Mouse (Mus musculus): Measurements from ENCODE around the gene Trabd. TPM values are rescaled to one million over a fixed set of nuclear protein-coding genes. Genes with fewer than 3 reads are reported as not detected.

Gene Trabd
- 10 to 100 TPM; 48.8 to 51.5 TPM for total RNA-seq (2021)
- 38.3 and 47.8 TPM in 2 replicates for polyA plus RNA-seq (2012; rRNA removed)
- long read RNA-seq, transcript Trabd-201 (10 exons, 2,439 nt) = major isoform, 59 of 75 reads
- long read RNA-seq, partial matches to known transcripts = 8 of 75 reads
- long read RNA-seq, other reads (novel, unspliced or antisense) = 5 of 75 reads

DNA sequence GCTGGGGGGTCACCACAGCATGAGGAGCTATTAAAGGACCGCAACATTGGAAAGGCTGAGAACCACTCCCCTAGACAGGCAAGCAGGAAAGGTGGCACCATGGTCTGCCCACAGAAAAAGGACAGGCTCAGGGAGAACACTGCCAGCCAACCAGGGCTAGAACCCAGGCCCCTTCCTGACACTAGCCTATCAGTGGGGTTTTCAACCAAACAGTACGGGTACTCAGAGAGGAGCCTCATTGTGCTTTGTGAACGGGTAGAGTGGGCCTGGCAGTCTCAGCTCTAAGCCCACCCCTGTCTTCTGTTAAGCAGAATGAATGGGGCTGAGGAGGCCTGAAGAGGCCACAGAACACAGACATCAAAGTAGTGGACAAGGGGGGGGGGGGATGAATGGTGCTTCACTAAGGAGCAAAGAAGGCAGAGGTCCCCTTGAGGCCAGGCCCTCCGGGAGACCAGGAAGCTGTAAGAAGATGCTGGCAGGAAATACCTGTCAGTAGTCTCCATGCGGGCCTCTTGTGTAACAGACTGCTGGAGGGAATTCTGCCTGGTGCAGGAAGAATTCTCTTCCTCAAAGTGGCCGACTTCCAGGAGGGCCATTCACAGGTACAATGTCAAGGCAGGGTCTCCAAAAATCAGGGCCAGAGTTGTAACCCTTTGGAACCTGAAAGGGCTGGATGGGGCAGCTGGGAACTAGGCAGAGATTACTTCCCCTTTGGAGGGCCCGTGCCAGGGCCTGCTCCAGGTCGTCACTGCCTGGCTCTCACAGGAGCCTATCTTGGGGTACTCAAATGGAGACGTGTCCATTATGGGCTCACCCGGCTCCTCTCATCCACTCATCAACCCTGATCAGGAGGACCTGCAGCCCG lies at the start of gene Trabd:
Gene Trabd (plus strand): TSS at position 512 of the 865 bp plus-strand sequence.
- Histone ChIP-seq H3K4me3 (peak within 1 kb of the TSS; percentile 74), H3K4me1 (ENCODE audit: control insufficient read depth, insufficient read depth, low read length) (peaks cover 13% of the 10 kb centered on the region), H3K9ac (ENCODE audit: low read depth, low read length) (peak within 1 kb of the TSS; percentile 79), H3K27me3 (ENCODE audit: control insufficient read depth, insufficient read depth, low read length) (no peaks in the 10 kb centered on the region), H3K27ac (peak within 1 kb of the TSS; percentile 98), H3K36me3 (ENCODE audit: control insufficient read depth, insufficient read depth, low read length) (no peaks in the 10 kb centered on the region; the same call in 1 of the 2 replicates), H3K79me2 (replicated peaks; ENCODE audit: control insufficient read depth, insufficient read depth, low read length) (peaks cover 2% of the 10 kb centered on the region; the same call in 1 of the 2 replicates)
- WGBS = 14% methylated on average over 11 of the region's 11 CpGs
- TF ChIP-seq EP300 (IDR thresholded peaks at IDR 0.05; ENCODE audit: insufficient read depth, low read depth, low read length) (no peak), POLR2A (IDR thresholded peaks at IDR 0.05; ENCODE audit: insufficient read depth, low read depth, low read length) (no peak), CTCF (IDR thresholded peaks at IDR 0.05) (no peak)
- intact Hi-C loops (cut with DNase I) = loop anchor here (1.0 to 10.0 kb wide), 3 partner anchors 55 to 250 kb away; partner anchors contain the start of gene Ppp6r2
- DNase-seq = peak in 1 of 2 experiments; percentile 43

DNA sequence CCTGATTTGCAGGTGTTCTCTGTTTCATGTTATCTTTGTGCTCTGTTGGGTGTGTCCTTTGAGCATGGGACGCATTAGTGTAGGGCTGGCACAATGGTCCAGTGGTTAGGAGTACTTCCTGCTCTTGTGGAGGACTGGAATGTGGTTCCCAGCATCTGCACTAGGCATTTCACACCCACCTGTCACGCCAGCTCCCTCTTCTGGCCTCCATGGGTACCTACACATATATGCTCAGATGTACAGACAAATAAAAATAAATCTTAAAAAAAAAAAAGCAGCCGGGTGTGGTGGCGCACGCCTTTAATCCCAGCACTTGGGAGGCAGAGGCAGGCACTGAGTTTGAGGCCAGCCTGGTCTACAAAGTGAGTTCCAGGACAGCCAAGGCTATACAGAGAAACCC lies 30.5 kb upstream of the Trabd start:
- intact Hi-C loops (cut with DNase I) = no loop called here
- TF ChIP-seq POLR2A (IDR thresholded peaks at IDR 0.05; ENCODE audit: insufficient read depth, low read depth, low read length) (no peak), EP300 (IDR thresholded peaks at IDR 0.05; ENCODE audit: insufficient read depth, low read depth, low read length) (no peak), CTCF (IDR thresholded peaks at IDR 0.05) (peak; percentile 8; the same call in 1 of the 2 replicates)
- no peak for DNase-seq
- no peaks in the 10 kb centered on the region for H3K36me3 ChIP-seq (ENCODE audit: control insufficient read depth, insufficient read depth, low read length)
- no peak overlapping the region for H3K27ac ChIP-seq
- no peak overlapping the region for H3K9ac ChIP-seq (ENCODE audit: low read depth, low read length)
- no peaks in the 10 kb centered on the region for H3K79me2 ChIP-seq (replicated peaks; ENCODE audit: control insufficient read depth, insufficient read depth, low read length)
- WGBS = 74% methylated on average over 5 of the region's 5 CpGs
- H3K27me3 ChIP-seq (ENCODE audit: control insufficient read depth, insufficient read depth, low read length) = no peaks in the 10 kb centered on the region
- H3K4me3 ChIP-seq = no peak overlapping the region
- H3K4me1 ChIP-seq (ENCODE audit: control insufficient read depth, insufficient read depth, low read length) = no peaks in the 10 kb centered on the region

DNA sequence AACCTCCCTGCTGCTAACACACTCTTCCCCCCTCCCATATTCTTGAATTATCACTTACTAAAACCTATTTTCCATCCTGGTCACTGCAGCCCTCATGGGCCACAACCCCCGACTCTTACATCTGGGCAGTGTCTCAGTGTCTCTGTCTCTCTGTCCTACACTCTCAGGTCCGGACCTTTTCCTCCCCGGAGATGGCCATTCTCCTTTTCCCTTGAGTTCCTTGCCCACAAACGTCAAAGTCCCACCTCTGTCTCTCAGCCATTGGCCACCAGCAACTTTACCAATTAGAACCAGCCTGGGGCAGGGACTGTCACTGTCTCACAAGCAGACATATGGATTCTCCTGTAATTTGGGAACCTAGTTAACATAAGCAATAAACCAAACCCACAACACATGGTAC lies 28.6 kb upstream of the Trabd start:
- 69% methylated on average over 4 of the region's 4 CpGs for WGBS

DNA sequence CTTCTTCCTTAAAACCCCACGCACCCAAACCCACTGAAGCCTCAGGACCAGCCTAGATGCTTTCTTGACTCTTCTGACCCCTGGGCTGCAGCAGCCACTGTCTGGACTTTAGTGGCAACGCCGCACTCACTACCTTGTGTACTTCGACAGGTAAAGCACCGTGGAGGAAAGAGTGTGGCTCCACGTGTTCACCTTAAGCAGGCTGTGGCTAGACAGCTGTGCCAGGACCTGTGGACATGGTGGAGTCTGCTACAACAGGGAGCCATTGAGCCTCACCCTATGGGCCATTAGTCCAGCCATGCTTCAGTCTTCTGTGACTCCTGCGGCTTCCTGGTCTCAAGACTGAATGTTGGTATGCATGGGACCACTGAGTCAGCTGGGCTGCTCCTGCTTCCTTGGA lies 20.3 kb upstream of the Trabd start:
- no peak for TF ChIP-seq POLR2A (IDR thresholded peaks at IDR 0.05; ENCODE audit: insufficient read depth, low read depth, low read length)
- TF ChIP-seq EP300 (IDR thresholded peaks at IDR 0.05; ENCODE audit: insufficient read depth, low read depth, low read length) = no peak
- TF ChIP-seq CTCF (IDR thresholded peaks at IDR 0.05) = no peak
- H3K4me3 ChIP-seq = no peak overlapping the region
- H3K27me3 ChIP-seq (ENCODE audit: control insufficient read depth, insufficient read depth, low read length) = peaks cover 1% of the 10 kb centered on the region
- intact Hi-C loops (cut with DNase I) = no loop called here
- H3K27ac ChIP-seq = no peak overlapping the region
- H3K4me1 ChIP-seq (ENCODE audit: control insufficient read depth, insufficient read depth, low read length) = no peaks in the 10 kb centered on the region
- peak in 1 of 2 experiments; percentile 12 for DNase-seq
- WGBS = 87% methylated on average over 7 of the region's 7 CpGs
- H3K36me3 ChIP-seq (ENCODE audit: control insufficient read depth, insufficient read depth, low read length) = no peaks in the 10 kb centered on the region
- H3K9ac ChIP-seq (ENCODE audit: low read depth, low read length) = no peak overlapping the region
- H3K79me2 ChIP-seq (replicated peaks; ENCODE audit: control insufficient read depth, insufficient read depth, low read length) = no peaks in the 10 kb centered on the region

More for the DNA sequence above, 28.6 kb upstream of the Trabd start:
- H3K9ac ChIP-seq (ENCODE audit: low read depth, low read length) = no peak overlapping the region
- no peak for DNase-seq
- intact Hi-C loops (cut with DNase I) = no loop called here
- H3K79me2 ChIP-seq (replicated peaks; ENCODE audit: control insufficient read depth, insufficient read depth, low read length) = no peaks in the 10 kb centered on the region
- no peak overlapping the region for H3K27ac ChIP-seq
- no peak overlapping the region for H3K4me3 ChIP-seq
- H3K27me3 ChIP-seq (ENCODE audit: control insufficient read depth, insufficient read depth, low read length) = no peaks in the 10 kb centered on the region
- H3K36me3 ChIP-seq (ENCODE audit: control insufficient read depth, insufficient read depth, low read length) = no peaks in the 10 kb centered on the region
- no peaks in the 10 kb centered on the region for H3K4me1 ChIP-seq (ENCODE audit: control insufficient read depth, insufficient read depth, low read length)
- TF ChIP-seq CTCF (IDR thresholded peaks at IDR 0.05) (no peak), EP300 (IDR thresholded peaks at IDR 0.05; ENCODE audit: insufficient read depth, low read depth, low read length) (no peak), POLR2A (IDR thresholded peaks at IDR 0.05; ENCODE audit: insufficient read depth, low read depth, low read length) (no peak)

DNA sequence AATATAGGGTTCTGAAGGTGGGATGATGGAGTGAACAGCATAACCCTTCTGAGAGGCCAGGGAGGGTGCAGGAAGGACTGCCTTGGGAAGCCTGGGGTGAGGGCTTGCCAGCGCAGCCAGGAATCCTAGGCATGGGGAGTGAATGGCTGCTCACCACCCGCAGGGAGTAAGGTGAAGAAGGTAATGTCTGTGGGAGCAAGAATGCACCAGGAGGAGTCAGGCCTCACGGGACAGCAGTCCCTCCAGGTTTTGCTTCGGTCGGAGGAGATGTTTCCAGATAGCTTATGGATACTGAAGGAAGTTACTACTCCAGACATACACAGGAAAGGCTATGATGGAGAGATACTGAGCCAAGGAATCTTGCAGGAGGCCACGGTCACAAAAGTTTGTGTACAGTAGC lies 16.2 kb upstream of the Trabd start:
- 30% methylated on average over 6 of the region's 6 CpGs for WGBS
- no peaks in the 10 kb centered on the region for H3K79me2 ChIP-seq (replicated peaks; ENCODE audit: control insufficient read depth, insufficient read depth, low read length)

More for the DNA sequence above, 16.2 kb upstream of the Trabd start:
- intact Hi-C loops (cut with DNase I) = no loop called here
- Histone ChIP-seq H3K4me3 (no peak overlapping the region), H3K4me1 (ENCODE audit: control insufficient read depth, insufficient read depth, low read length) (no peaks in the 10 kb centered on the region), H3K9ac (ENCODE audit: low read depth, low read length) (no peak overlapping the region), H3K36me3 (ENCODE audit: control insufficient read depth, insufficient read depth, low read length) (no peaks in the 10 kb centered on the region), H3K27me3 (ENCODE audit: control insufficient read depth, insufficient read depth, low read length) (peaks cover 3% of the 10 kb centered on the region), H3K27ac (no peak overlapping the region)
- TF ChIP-seq POLR2A (IDR thresholded peaks at IDR 0.05; ENCODE audit: insufficient read depth, low read depth, low read length) = no peak
- no peak for TF ChIP-seq CTCF (IDR thresholded peaks at IDR 0.05)
- TF ChIP-seq EP300 (IDR thresholded peaks at IDR 0.05; ENCODE audit: insufficient read depth, low read depth, low read length) = no peak
- peak; percentile 1 to 14 for DNase-seq

Measured in heart, adult 2 months (tissue).